Mouse (Mus musculus): ENCODE measurements around the gene Nr2e3. TPM values are rescaled to one million over a fixed set of nuclear protein-coding genes. Genes with fewer than 3 reads are reported as not detected.
"Not testable (repeated sequence)": the region's sequence is repeated elsewhere in the genome, so short reads cannot be mapped to it uniquely, and the experiment has no call there.

Gene Nr2e3
- polyA plus RNA-seq, 1 experiment from 2014 or later, result 0.14 TPM

- Histone ChIP-seq H3K27me3 (no peaks in the 10 kb centered on the region), H3K4me3 (no peak overlapping the region), H3K4me1 (replicated peaks) (no peaks in the 10 kb centered on the region), H3K4me2 (no peak overlapping the region), H3K36me3 (no peaks in the 10 kb centered on the region), H3K9me3 (no peaks in the 10 kb centered on the region), H3K9ac (no peak overlapping the region), H3K27ac (replicated peaks) (no peak overlapping the region)
- ATAC-seq (ENCODE audit: low read depth), result no peak
- WGBS, result 89% methylated on average over 17 of the region's 17 CpGs
Measured at GRCm38 (mm10) chr9:59948691-59949250, 11.7 kb downstream of the Nr2e3 start.

GRCm38 (mm10) chr9:59948226-59948625 is 12.2 kb downstream of the Nr2e3 start:
- no peaks in the 10 kb centered on the region for H3K9me3 ChIP-seq
- H3K9ac ChIP-seq, result no peak overlapping the region
- no peak overlapping the region for H3K4me3 ChIP-seq
- WGBS, result 69% methylated on average over 8 of the region's 8 CpGs
- H3K36me3 ChIP-seq, result no peaks in the 10 kb centered on the region
- H3K27me3 ChIP-seq, result no peaks in the 10 kb centered on the region
- no peak for ATAC-seq (ENCODE audit: low read depth)
- H3K4me1 ChIP-seq (replicated peaks), result no peaks in the 10 kb centered on the region
- no peak overlapping the region for H3K4me2 ChIP-seq
- no peak overlapping the region for H3K27ac ChIP-seq (replicated peaks)

- H3K4me3 ChIP-seq, result no peak overlapping the region
- H3K9me3 ChIP-seq, result no peaks in the 10 kb centered on the region
- no peak overlapping the region for H3K9ac ChIP-seq
- H3K27me3 ChIP-seq, result no peaks in the 10 kb centered on the region
- WGBS, result 90% methylated on average over 8 of the region's 8 CpGs
- no peak overlapping the region for H3K27ac ChIP-seq (replicated peaks)
- H3K36me3 ChIP-seq, result no peaks in the 10 kb centered on the region
- H3K4me1 ChIP-seq (replicated peaks), result peaks cover 6% of the 10 kb centered on the region
- no peak overlapping the region for H3K4me2 ChIP-seq
- ATAC-seq (ENCODE audit: low read depth), result no peak
Measured at GRCm38 (mm10) chr9:59947271-59947670, 13.2 kb downstream of the Nr2e3 start.

- Histone ChIP-seq H3K4me1 (replicated peaks) (peaks cover 6% of the 10 kb centered on the region), H3K9me3 (no peaks in the 10 kb centered on the region), H3K36me3 (no peaks in the 10 kb centered on the region), H3K4me2 (no peak overlapping the region), H3K9ac (no peak overlapping the region), H3K27ac (replicated peaks) (no peak overlapping the region), H3K27me3 (no peaks in the 10 kb centered on the region), H3K4me3 (no peak overlapping the region)
- ATAC-seq (ENCODE audit: low read depth), result no peak
- 82% methylated on average over 3 of the region's 3 CpGs for WGBS
Measured at GRCm38 (mm10) chr9:59945241-59945640, 15.2 kb downstream of the Nr2e3 start.

- Histone ChIP-seq H3K4me2 (no peak overlapping the region), H3K4me3 (no peak overlapping the region), H3K4me1 (replicated peaks) (peaks cover 6% of the 10 kb centered on the region), H3K9ac (no peak overlapping the region), H3K27me3 (no peaks in the 10 kb centered on the region), H3K9me3 (no peaks in the 10 kb centered on the region), H3K27ac (replicated peaks) (no peak overlapping the region), H3K36me3 (no peaks in the 10 kb centered on the region)
- WGBS, result 87% methylated on average over 6 of the region's 6 CpGs
- ATAC-seq (ENCODE audit: low read depth), result no peak
Measured at GRCm38 (mm10) chr9:59943826-59944225, 16.6 kb downstream of the Nr2e3 start.

- no peak for ATAC-seq (ENCODE audit: low read depth)
- H3K4me1 ChIP-seq (replicated peaks), result peaks cover 6% of the 10 kb centered on the region
- H3K36me3 ChIP-seq, result no peaks in the 10 kb centered on the region
- H3K9ac ChIP-seq, result no peak overlapping the region
- H3K9me3 ChIP-seq, result no peaks in the 10 kb centered on the region
- WGBS, result 49% methylated on average over 5 of the region's 5 CpGs
- H3K4me3 ChIP-seq, result no peak overlapping the region
- no peak overlapping the region for H3K4me2 ChIP-seq
- H3K27ac ChIP-seq (replicated peaks), result no peak overlapping the region
- no peaks in the 10 kb centered on the region for H3K27me3 ChIP-seq
Measured at GRCm38 (mm10) chr9:59942501-59943085, 17.9 kb downstream of the Nr2e3 start.

- Histone ChIP-seq H3K4me2 (no peak overlapping the region), H3K9me3 (no peaks in the 10 kb centered on the region), H3K4me3 (no peak overlapping the region), H3K9ac (no peak overlapping the region), H3K27ac (replicated peaks) (no peak overlapping the region), H3K36me3 (no peaks in the 10 kb centered on the region), H3K4me1 (replicated peaks) (peaks cover 6% of the 10 kb centered on the region), H3K27me3 (no peaks in the 10 kb centered on the region)
- ATAC-seq (ENCODE audit: low read depth), result no peak
- WGBS, result 69% methylated on average over 9 of the region's 9 CpGs
Measured at GRCm38 (mm10) chr9:59941885-59942350, 18.5 kb downstream of the Nr2e3 start.

GRCm38 (mm10) chr9:59940913-59941884 is 19.3 kb downstream of the Nr2e3 start:
- Histone ChIP-seq H3K27me3 (no peaks in the 10 kb centered on the region), H3K27ac (replicated peaks) (no peak overlapping the region), H3K4me2 (no peak overlapping the region), H3K4me3 (no peak overlapping the region), H3K9me3 (no peaks in the 10 kb centered on the region), H3K4me1 (replicated peaks) (peaks cover 6% of the 10 kb centered on the region), H3K9ac (no peak overlapping the region), H3K36me3 (no peaks in the 10 kb centered on the region)
- WGBS, result 77% methylated on average over 12 of the region's 12 CpGs
- no peak for ATAC-seq (ENCODE audit: low read depth)

- WGBS, result 80% methylated on average over 2 of the region's 2 CpGs
- Histone ChIP-seq H3K27me3 (no peaks in the 10 kb centered on the region), H3K27ac (replicated peaks) (no peak overlapping the region), H3K36me3 (no peaks in the 10 kb centered on the region), H3K4me1 (replicated peaks) (peaks cover 6% of the 10 kb centered on the region), H3K4me2 (no peak overlapping the region), H3K4me3 (no peak overlapping the region), H3K9me3 (no peaks in the 10 kb centered on the region), H3K9ac (no peak overlapping the region)
- ATAC-seq (ENCODE audit: low read depth), result no peak
Measured at GRCm38 (mm10) chr9:59939691-59940090, 20.8 kb downstream of the Nr2e3 start.

- H3K27me3 ChIP-seq, result no peaks in the 10 kb centered on the region
- no peaks in the 10 kb centered on the region for H3K9me3 ChIP-seq
- H3K27ac ChIP-seq (replicated peaks), result no peak overlapping the region
- H3K36me3 ChIP-seq, result no peaks in the 10 kb centered on the region
- whole genome bisulfite sequencing, result 79% methylated on average over 8 of the region's 8 CpGs
- no peak overlapping the region for H3K4me2 ChIP-seq
- H3K4me3 ChIP-seq, result no peak overlapping the region
- no peak overlapping the region for H3K9ac ChIP-seq
- H3K4me1 ChIP-seq (replicated peaks), result peaks cover 6% of the 10 kb centered on the region
- ATAC-seq (ENCODE audit: low read depth), result no peak
Measured at GRCm38 (mm10) chr9:59938529-59938928, 21.9 kb downstream of the Nr2e3 start.

- not testable (repeated sequence) for H3K4me3 ChIP-seq; H3K27ac ChIP-seq (replicated peaks); H3K4me1 ChIP-seq (replicated peaks); H3K4me2 ChIP-seq; H3K9ac ChIP-seq; H3K27me3 ChIP-seq; H3K9me3 ChIP-seq; H3K36me3 ChIP-seq; ATAC-seq (ENCODE audit: low read depth)
- WGBS, result 85% methylated on average over 8 of the region's 8 CpGs
Measured at GRCm38 (mm10) chr9:59935866-59936265, 24.6 kb downstream of the Nr2e3 start.

GRCm38 (mm10) chr9:59930248-59930647 is 30.2 kb downstream of the Nr2e3 start:
- no peak overlapping the region for H3K4me2 ChIP-seq
- ATAC-seq (ENCODE audit: low read depth), result no peak
- 76% methylated on average over 3 of the region's 3 CpGs for WGBS
- H3K9me3 ChIP-seq, result no peaks in the 10 kb centered on the region
- no peak overlapping the region for H3K27ac ChIP-seq (replicated peaks)
- no peaks in the 10 kb centered on the region for H3K4me1 ChIP-seq (replicated peaks)
- H3K36me3 ChIP-seq, result peaks cover 25% of the 10 kb centered on the region
- no peaks in the 10 kb centered on the region for H3K27me3 ChIP-seq
- H3K4me3 ChIP-seq, result no peak overlapping the region
- H3K9ac ChIP-seq, result no peak overlapping the region

All from neural tube, embryonic 13.5 days (tissue).